Mouse (Mus musculus): ENCODE measurements around the gene Rhoa.
"Not testable (repeated sequence)": the region's sequence is repeated elsewhere in the genome, so short reads cannot be mapped to it uniquely, and the experiment has no call there.

The Rhoa gene

GRCm38 (mm10) chr9:108305629-108306520 is at the start of gene Rhoa, which contains the start of gene Tcta:
Rhoa (plus strand) TSS chr9:108306129.
Tcta (minus strand) TSS chr9:108306160.
- peak; percentile 97 for DNase-seq

- no peak for DNase-seq
Observed at GRCm38 (mm10) chr9:108260526-108260925, 45.4 kb upstream of the Rhoa start.

- DNase-seq = no peak
Observed at GRCm38 (mm10) chr9:108261865-108262264, 44.1 kb upstream of the Rhoa start.

GRCm38 (mm10) chr9:108262494-108263049 is 43.4 kb upstream of the Rhoa start:
- DNase-seq = peak; percentile 35

- DNase-seq = no peak
Observed at GRCm38 (mm10) chr9:108263131-108263681, 42.7 kb upstream of the Rhoa start.

GRCm38 (mm10) chr9:108263690-108264190 is 42.2 kb upstream of the Rhoa start, which contains the start of gene Dag1:
Dag1 (minus strand) TSS chr9:108263958.
- DNase-seq = peak; percentile 100

GRCm38 (mm10) chr9:108264191-108264921 is 41.6 kb upstream of the Rhoa start:
- peak; percentile 66 for DNase-seq

GRCm38 (mm10) chr9:108266261-108266935 is 39.5 kb upstream of the Rhoa start:
- DNase-seq = no peak

GRCm38 (mm10) chr9:108267691-108268090 is 38.2 kb upstream of the Rhoa start:
- peak; percentile 42 for DNase-seq

GRCm38 (mm10) chr9:108268701-108269100 is 37.2 kb upstream of the Rhoa start:
- not testable (repeated sequence) for DNase-seq

GRCm38 (mm10) chr9:108271941-108272340 is 34.0 kb upstream of the Rhoa start:
- DNase-seq = no peak

- DNase-seq = no peak
Observed at GRCm38 (mm10) chr9:108272691-108273090, 33.2 kb upstream of the Rhoa start.

- DNase-seq = no peak
Observed at GRCm38 (mm10) chr9:108273485-108273884, 32.4 kb upstream of the Rhoa start.

GRCm38 (mm10) chr9:108274476-108275330 is 31.2 kb upstream of the Rhoa start:
- DNase-seq = no peak

GRCm38 (mm10) chr9:108275331-108275659 is 30.6 kb upstream of the Rhoa start:
- peak; percentile 62 for DNase-seq

- peak; percentile 69 for DNase-seq
Observed at GRCm38 (mm10) chr9:108278697-108279450, 27.1 kb upstream of the Rhoa start.

- peak; percentile 73 for DNase-seq
Observed at GRCm38 (mm10) chr9:108280071-108280828, 25.7 kb upstream of the Rhoa start.

- peak; percentile 87 for DNase-seq
Observed at GRCm38 (mm10) chr9:108284410-108284809, 21.5 kb upstream of the Rhoa start.

- DNase-seq = not testable (repeated sequence)
Observed at GRCm38 (mm10) chr9:108287526-108288238, 18.2 kb upstream of the Rhoa start.

Data from lung, postnatal 14 days (tissue).